Mouse (Mus musculus) liver (tissue): ENCODE measurements around the gene Tctex1d4.

Source experiments
- DNase-seq: peaks from one replicate; pipeline ENCODE4 v3.0.0-alpha.2; 2020; ENCODE audit warnings: mixed read lengths

The Tctex1d4 gene

DNA sequence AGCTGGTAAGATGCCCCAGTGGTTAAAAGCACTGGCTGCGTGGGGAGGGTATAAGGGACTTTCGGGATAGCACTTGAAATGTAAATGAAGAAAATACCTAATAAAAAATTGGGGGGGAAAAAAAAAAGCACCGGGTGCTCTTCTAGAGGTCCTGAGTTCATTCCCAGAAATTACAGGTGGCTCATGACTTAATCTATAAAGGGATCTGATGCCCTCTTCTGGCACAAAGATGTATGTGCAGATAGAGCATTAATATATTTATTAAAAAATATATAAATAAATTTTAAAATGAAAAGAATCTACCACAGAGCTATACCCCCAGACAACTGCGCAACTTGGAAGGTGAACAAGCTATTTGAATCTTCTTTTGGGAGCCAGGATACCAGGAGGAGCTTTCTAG, 14.0 kb downstream of the Tctex1d4 start:
- DNase-seq, result no peak

DNA sequence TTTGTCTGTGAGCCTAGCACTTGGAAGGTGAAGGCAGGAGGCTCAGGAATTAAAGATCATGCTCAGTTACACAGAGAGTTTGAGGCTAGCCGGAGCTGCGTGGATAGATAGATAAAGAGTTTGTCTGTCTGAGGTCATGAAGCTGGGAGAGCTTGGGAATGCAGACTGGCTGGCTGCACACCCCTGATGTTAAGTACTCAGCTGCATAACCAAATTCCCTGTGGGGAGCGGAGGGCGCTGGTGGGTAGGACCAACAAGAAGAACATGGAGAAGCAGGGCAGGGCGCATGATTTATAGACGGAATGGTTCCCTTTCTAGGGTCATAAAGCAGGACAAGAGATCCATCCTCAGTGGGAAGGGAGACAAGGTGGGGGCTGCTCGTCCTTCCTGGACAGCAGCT, 16.4 kb downstream of the Tctex1d4 start:
- no peak for DNase-seq

DNA sequence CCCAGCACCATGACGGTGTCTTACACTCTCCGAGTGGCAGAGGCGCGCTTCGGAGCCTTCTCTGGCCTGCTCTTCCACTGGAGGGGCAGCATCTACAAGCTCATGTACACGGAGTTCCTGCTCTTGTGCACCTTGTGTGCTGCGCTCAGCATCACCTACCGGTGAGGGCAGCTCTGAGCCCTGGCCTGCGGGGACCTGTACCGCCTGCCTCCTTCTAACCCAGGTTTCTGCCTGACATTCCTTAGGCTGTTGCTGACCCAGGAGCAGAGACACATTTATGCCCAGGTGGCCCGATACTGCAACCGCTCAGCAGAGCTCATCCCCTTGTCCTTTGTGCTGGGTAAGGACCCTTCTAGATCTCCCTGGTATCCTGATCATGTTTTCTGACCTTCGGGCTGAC, 18.7 kb downstream of the Tctex1d4 start:
- no peak for DNase-seq

DNA sequence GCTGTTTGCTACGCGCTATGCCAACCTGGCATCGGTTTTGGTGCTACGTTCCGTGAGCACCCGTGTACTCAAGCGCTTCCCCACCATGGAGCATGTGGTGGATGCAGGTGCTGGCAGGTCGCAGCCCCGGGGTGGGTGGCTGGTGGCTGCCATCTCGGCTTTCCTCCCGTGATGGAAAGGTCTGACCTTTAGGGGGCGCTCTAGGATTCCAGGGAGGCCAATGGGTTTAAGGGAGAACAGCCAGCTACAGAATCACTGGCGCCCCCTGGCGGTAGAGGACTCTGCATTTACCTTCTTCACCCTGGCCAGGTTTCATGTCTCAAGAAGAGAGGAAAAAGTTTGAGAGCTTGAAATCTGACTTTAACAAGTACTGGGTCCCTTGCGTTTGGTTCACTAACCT, 19.6 kb downstream of the Tctex1d4 start:
- peak; percentile 93 for DNase-seq

DNA sequence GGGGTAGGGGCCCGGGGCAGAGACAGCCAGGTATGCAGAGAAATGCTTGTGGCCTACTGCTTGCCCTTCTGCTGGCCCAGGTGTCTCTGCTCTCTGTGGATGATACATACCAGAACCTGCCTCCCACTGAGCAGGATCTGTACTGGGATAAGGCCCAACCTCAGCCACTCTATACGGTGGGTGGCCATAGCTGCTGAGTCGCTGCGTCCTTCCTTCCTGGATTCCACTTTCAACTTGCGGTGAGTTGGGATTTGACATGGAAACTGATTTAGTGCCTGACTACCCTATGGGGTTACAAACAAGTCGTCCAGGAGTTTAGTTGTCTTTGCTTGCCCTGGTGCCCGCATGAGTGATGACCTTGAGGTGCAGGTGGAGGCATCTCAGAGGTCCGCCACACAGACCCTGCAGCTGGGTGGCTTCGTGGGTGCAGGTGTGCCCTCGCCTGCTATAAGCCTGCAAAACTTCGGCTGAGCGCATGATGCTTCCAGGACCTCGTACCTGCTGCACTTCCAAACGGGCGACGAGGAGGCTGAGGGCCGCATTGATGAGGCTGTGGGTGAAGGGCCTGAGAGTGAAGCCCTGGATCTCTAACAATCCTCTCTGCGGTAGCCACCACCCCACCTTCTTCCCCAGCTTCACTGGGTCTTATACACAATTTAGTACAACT, 21.6 kb downstream of the Tctex1d4 start:
- DNase-seq, result no peak

DNA sequence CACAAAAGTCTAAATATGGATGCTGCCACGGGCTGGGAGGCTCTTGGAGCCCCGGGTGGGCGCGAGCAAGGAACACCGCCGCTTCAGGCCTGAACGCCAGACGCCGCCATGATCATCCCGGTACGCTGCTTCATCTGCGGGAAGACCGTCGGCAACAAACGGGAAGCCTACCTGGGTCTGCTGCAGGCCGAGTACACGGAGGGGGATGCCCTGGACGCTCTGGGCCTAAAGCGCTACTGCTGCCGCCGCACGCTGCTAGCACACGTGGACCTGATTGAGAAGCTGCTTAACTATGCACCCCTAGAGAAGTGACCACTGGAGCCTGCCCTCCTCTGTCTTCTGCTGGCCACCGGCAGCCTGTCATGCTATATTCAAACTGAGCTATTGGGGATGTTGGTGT, 22.2 kb downstream of the Tctex1d4 start:
- no peak for DNase-seq

DNA sequence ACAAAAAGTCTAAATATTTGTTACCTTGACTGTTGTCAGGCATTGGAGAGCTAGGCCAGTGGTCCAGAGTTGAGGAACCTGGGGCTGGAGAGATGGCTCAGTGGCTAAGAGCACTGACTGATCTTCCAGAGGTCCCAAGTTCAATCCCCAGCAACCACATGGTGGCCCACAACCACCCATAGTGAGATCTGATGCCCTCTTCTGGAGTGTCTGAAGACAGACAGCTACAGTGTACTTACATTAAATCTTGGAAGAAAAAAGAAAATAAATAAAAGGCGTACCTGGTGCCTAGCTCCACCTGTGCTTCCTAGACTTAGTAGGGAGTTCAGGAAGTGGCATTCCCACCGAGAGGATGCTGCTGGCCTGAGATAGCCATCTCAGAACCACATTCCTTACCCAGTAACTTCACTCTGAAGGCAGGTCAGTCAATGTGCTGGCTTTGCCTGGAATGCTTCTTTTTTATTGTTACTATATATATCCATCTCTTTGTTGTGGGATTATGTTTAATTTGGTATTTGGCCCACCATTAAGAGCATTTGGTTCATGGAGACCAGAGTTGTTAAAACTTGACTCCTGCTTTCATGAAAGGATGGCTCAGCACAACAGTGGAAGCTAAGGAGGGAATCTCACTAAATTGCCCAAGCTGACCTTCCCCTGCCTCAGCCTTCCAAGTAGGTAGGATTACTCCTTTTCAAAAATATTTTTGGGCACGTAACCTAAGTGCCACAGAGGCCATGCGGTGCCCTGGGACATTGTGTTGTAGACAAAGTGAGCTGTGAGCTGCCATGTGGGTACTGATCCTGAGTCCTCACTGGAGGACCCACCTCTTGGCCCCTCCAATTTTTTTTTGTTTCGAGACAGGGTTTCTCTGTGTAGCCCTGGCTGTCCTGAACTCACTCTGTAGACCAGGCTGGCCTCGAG, 23.0 kb downstream of the Tctex1d4 start:
- DNase-seq, result no peak

DNA sequence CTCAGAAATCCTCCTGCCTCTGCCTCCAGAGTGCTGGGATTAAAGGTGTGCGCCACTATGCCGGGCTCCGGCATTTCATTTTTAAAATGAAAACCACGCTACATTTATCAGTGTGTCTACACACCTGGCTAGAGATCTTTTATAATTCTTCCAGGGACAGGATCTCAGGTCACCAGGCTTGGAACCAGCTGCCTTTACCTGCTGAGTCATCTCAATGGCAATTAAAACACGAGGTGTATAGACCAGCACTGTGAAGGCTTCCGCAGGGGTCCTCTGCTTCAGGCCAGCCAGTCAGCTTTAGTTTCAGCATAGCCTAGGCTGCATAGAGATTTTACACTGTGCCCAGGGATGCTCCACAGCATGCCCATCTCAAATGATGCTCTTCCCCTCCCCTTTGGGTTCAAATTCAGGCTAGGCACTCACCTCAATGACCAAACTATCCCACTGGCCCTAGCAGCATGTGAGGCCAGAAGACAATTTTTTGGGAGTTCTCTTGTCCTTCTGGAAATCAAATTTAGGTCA, 23.7 kb downstream of the Tctex1d4 start:
- DNase-seq, result no peak

DNA sequence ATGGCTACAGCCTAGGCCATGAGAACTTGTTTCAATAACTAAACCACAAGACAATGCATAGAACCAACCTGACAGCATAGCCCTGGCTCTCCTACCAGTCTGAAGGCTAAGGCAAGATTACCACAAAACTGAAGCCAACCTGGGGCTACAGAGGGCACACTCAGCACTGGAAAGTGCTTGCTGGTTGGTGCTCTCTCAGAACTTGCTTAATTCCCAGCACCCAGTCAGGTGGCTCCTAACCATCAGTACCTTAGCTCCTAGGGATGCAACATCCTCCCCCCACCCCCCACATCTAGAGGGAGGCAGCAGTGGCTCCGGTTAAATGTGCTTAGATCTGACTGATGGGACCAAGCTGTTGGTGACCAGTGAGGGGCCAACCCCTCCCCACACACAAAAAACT, 24.8 kb downstream of the Tctex1d4 start:
- no peak for DNase-seq

DNA sequence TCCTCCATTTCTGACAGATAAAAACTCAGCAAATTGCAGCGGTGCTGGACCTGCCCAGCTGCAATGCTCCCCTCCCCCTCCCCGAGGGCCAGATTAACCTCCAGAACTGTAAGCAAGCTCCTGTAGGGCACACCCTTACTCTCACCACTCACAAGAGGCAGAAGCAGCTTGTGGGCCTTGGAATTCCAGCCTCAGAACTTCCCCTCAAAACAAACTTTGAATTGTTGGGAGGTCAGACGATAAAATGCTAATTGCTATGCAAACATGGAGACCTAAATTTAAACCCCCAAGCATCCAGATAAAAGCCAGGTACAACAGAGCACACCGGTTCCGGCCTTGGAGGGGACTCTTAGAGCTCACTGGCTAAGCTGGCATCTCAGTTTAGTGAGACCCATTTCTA, 26.1 kb downstream of the Tctex1d4 start:
- DNase-seq, result peak; percentile 41

DNA sequence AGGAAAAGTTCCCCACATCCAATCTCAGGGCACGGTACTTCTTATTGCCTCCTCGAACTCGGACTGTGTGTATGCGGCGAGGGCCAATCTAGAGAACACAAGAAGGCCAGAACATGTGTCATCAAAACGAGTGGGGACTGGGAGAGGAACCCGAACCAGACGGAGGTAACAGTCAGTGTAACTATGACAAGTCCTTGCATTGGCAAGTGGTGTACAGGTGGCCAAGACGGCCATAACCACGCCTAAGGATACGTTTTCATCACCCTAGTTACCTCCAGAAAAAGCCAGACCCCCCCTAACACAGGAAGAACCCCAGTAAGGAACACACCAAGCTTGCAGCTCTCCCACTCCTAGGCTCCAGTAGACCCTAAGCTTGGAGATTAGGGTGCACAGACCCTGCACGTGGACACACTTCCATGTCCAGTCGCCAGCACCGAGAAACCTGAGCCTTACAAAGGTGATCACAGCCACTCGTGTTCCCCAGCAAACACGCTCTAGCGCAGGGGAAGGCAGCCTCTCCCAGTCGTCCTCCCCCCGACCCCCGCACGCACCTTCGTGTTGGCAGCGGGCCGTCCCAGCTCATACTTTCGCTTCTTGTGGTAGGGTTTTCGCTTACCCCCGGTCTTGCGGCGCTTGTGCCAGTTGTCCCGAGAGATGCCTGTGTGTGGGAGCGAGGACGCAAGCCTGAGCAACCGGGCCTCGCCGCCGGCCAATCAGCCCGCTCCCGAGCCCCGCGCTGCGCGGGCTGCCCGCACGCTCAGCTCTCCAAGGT, 28.6 kb downstream of the Tctex1d4 start:
- no peak for DNase-seq

DNA sequence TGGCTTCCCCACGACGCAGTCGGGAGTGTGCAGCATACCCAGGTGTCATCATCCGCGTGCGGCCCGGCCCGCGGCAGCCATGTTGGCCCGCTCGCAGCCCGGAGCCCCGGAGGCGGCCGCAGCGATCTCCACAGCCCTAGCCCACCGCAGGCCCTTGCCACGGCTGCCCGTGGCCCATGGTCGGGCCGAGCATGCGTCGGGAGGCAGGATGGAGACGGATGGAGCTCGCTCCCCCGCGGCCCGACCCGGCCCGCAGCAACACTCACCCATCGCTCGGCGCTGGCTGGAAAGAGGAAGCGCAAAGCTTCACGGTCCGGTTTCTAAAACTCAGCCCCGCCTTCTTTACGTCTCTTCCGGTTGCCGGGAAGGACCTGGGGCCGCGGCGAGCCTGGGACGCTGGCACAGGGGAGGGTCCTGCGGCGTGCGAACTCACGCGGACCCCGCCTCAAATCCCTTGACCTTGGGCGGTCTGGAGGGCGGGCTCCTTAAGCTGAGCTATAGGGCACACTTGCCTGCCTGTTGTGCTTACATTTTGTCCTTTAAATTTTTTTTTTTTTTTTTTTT, 29.3 kb downstream of the Tctex1d4 start, which contains the start of gene Rps8:
Gene Rps8, minus strand, starts transcription at position 452 of the 564 bp plus-strand sequence.
- peak; percentile 89 for DNase-seq

DNA sequence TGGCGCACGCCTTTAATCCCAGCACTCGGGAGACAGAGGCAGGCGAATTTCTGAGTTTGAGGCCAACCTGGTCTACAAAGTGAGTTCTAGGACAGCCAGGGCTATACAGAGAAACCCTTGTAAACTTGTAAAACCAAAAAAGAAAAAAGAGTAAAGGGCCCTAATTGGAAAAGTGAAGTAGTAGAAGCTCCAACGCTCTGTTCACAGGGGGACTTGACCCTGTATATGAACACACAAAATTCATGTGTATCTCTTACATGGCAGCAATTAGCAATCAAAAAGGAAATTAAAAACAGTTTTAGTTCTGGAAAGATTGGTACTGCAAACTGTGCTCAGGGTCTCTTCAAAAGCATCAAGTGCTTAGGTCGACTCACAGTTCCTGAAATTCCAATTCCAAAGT, 29.8 kb downstream of the Tctex1d4 start:
- no peak for DNase-seq

DNA sequence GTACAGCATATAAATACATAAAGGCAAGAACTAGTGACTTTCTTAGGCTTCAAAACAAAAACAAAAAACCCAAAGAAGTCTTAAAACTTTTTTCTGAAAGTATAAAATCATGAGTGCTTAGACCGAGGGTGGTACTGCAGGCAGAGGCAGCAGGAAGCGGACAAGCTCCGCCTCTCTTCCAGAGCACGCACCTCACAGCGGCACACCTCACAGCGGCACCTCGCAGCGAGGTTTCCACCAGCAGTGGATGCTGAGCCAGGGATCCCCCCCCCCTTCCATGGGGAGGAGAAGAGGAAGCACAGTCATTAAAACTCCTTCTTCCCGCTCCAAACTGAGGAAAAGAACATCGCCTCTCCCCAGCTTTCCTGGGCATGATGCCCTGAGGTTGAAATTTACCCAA, 33.1 kb downstream of the Tctex1d4 start:
- no peak for DNase-seq

DNA sequence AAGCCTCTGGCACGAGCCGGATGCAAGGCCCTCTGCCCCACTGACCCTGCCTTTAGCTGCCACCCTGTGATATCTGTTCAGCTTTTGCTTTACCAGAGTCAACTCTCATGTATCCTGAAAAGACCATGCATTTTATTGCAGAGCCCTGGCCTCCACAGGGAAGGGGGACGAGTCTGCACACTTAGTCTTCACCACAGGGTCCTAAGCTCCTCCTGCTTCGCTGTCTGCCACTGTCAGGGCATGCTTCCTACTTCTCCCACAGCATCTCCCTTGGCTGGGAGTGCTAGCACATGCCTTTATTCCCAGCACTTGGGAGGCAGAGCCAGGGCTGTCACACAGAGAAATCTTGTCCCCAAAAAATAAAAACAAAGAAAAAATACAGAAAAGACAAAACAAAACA, 34.6 kb downstream of the Tctex1d4 start:
- DNase-seq, result no peak

DNA sequence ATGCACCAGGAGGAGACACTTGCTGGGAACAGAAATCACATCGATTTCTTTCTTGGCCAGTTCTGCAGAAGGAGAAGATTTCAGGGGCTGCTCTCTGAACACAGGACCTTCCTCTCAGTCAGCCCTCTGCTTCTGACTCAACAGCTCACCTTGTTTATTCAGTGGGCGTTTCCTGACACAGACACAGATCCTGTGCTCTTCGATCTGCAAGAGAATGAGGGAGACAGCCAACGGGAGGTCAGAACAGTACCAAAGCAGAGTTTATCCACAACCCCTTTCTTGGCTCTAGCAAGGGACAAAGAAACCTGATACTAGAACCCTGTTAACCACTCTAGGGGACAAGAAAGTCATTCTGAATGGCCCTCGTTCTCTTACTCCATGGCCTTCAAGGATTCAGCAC, 43.3 kb downstream of the Tctex1d4 start:
- DNase-seq, result no peak
